Mouse (Mus musculus) heart, adult 11 months (tissue): ENCODE results near the gene Ptpn20.

Experiments
- DNase-seq: peaks from one replicate; pipeline ENCODE4 v3.0.0; 2022

Ptpn20 gene

DNA sequence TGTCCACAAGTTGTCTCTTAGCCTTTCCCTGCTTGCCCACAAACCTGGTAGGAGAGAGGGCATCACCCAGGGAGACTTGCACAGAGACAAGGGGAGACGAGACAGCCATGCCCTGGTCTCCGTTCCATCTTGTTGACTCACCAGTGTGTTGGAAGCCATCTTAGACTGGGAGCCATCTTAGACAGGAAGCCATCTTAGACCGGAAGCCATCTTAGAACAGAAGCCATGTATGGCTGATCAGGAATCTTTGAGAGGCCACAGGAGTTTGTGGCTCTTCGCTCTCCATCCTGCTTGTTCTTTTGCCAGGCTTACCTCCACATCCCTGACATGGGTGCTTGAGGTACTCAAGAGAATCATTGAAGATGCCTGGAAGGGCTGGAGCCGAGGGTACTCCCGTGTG, 89.0 kb downstream of the Ptpn20 start:
- no peak for DNase-seq

DNA sequence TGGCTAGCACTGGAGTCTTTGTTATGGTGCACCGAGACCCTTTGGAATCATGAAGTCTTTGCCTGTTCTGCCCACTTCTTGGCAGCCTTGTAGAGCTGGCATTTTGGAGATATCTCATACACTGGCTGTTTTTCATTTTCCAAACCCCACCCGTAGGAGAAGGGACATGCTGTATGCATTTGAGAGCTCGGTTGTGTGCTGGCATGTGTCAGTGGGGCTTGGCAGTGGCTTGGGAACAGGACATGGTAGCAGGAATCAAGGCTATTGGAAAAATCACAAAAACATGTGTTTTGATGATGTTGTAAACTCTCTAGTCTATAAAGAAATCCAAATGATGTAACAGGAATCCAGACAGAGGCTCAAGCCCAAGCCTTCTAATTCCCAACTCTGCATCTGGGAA, 89.7 kb downstream of the Ptpn20 start:
- DNase-seq: peak; percentile 95

DNA sequence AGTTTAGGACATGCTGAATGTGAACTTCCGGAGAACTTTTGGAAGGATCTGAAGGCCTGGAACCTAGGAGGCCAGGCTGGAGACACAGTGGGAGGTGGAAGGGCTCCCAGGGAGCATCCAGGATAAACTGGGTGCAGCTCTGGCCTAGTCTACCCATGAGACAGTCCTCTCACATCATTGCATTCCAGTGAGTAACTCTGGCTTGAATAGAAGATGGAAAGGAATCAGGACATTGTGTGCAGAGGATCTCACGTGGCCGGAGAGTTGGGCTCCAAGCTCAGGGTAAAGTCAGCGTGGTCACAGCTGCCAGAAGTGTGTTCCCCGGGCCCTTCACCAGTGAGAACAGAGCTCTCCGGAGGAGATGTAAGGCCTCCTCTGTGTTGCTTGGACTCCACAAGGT, 91.6 kb downstream of the Ptpn20 start:
- peak; percentile 99 for DNase-seq

DNA sequence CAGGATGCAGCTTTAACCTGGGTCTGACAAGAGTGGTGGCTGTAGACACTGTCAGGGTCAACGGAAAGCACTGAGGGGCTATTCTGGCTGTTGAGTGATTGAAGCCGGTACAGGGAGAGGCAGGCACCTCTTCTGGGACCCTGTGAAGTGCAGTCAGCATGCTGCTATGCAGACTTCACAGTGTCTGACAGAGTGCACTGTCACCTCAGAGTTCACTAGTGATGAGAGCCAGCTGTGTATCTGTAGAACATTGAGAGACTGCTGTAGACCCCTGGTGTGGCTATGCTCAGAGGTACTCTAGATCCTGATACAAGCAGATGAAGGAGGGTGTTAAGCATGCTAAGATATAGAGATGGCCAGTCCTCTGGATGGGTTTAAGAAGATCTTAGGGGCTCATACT, 93.8 kb downstream of the Ptpn20 start:
- DNase-seq: peak; percentile 78

DNA sequence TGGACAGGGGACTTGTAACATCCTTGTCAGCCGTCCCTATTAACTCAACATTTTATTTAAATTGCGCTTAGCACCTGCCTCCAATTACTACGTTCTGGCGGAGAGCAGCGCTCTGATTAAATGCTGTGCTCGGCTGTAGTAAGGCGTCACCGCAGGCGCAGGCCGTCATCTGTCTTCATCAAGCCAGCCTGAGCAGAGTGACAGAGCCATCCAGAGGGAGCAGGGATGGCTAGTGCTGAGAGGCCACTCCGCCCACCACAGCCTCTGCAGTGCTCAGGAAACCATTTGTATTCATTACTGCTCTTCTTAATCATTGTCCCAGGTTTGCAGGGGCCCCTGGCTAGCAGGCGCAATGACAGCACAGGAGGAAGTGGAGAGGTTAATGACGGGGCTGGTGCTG, 94.7 kb downstream of the Ptpn20 start:
- DNase-seq: peak; percentile 88

DNA sequence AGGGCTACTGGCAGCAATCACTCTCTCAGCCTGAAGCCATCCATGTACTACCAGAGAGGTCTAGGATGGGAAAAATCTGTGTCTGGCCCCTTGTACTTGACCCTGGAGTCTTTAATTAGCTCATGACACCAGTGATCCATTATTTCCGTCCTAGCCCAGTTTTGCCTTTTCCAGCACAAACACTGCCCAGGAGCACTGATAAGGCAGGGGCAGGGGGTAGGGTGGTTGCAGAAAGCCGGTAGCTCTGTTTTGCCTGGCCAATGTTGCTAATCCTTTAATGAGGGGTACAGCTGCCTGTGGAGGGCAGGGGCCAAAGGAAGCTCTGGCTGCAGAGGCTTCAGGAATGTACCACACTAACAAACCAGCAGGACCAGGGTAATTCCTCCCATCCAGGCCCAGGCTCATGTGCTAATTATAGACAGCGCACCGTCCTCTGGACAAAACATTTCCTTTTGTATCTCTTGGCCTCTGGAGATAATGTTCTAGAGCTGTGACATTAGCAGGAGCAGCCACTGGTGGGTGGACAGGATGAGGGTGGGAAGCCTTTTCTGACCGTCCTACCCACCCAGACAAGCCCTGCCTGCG, 98.5 kb downstream of the Ptpn20 start:
- peak; percentile 98 for DNase-seq

DNA sequence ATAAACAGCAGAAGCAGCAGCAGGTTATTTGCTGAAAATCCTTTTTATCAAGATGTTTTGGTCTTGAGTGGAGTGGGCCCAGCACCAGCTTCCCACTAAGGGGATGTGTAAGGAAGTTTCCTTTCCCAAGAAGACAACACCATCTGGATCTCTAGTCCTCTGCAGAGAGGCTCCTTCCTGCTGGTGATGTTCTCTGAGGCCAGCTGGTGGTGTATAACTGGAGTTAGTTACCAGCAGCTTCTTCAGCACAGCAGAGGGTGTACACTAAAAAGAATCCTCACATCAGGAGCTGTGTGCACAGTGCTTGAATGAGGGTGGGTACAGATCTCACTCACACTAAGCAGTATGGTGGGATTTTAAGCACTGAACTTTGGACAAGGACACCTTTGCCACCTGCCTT, 100.0 kb downstream of the Ptpn20 start:
- DNase-seq: peak; percentile 82
